Mouse (Mus musculus) midbrain, postnatal 0 days (tissue): ENCODE measurements around the gene Adgrl3. TPM values are rescaled to one million over a fixed set of nuclear protein-coding genes. Genes with fewer than 3 reads are reported as not detected.

Source experiments
- ATAC-seq: fragments of 200-750 bp; cut with Nextera tagmentation; 2 replicates; pipeline ENCODE4 v1.8.0; 2017; ENCODE audit warnings: moderate number of reproducible peaks, mild to moderate bottlenecking, moderate TSS enrichment, moderate library complexity; ENCODE audit not compliant: low FRiP score
- DNase-seq: peaks from one replicate; pipeline ENCODE4 v3.0.0-alpha.2; 2015; ENCODE audit warnings: low spot score
- H3K27ac ChIP-seq: fragments of 300-500 bp; sonication (generic); 2 replicates; pipeline ENCODE4 v1.5.1; 2014; ENCODE audit warnings: low read depth, mild to moderate bottlenecking, low read length, mixed read lengths
- H3K27me3 ChIP-seq: fragments of 300-500 bp; sonication (generic); 2 replicates; pipeline ENCODE4 v1.6.1; 2014; ENCODE audit warnings: low read length, control low read depth, mixed read lengths; ENCODE audit not compliant: insufficient read depth
- H3K36me3 ChIP-seq: fragments of 300-500 bp; sonication (generic); 2 replicates; pipeline ENCODE4 v1.6.1; 2014; ENCODE audit warnings: low read length, control low read depth, mixed read lengths; ENCODE audit not compliant: insufficient read depth
- H3K4me1 ChIP-seq: fragments of 300-500 bp; sonication (generic); 2 replicates; pipeline ENCODE4 v1.6.1; 2014; ENCODE audit warnings: mild to moderate bottlenecking, control low read depth, antibody characterized with exemption, low read length, mixed read lengths; ENCODE audit not compliant: insufficient read depth
- H3K4me2 ChIP-seq: fragments of 300-500 bp; sonication (generic); 2 replicates; pipeline ENCODE4 v1.6.1; 2014; ENCODE audit warnings: low read depth, mild to moderate bottlenecking, low read length, mixed read lengths; ENCODE audit not compliant: poor library complexity, severe bottlenecking
- H3K4me3 ChIP-seq: fragments of 300-500 bp; sonication (generic); 2 replicates; pipeline ENCODE4 v1.5.1; 2014; ENCODE audit warnings: low read depth, mild to moderate bottlenecking, low read length, moderate library complexity
- H3K9ac ChIP-seq: fragments of 300-500 bp; sonication (generic); replicated peaks from 2 replicates; pipeline ENCODE4 v1.6.1; 2014; ENCODE audit warnings: mild to moderate bottlenecking, low read length, moderate library complexity, mixed read lengths; ENCODE audit not compliant: poor library complexity, severe bottlenecking
- H3K9me3 ChIP-seq: fragments of 300-500 bp; sonication (generic); 2 replicates; pipeline ENCODE4 v1.6.1; 2016; ENCODE audit warnings: low read length, control low read depth
- CTCF ChIP-seq: IDR thresholded peaks from 2 replicates; pipeline ENCODE4 v1.5.1; 2016; ENCODE audit warnings: antibody characterized with exemption, mild to moderate bottlenecking
- WGBS: fragments of 180-500 bp; shearing (Covaris S2); extraction: QIAGEN DNeasy Blood & Tissue Kit; methylation state at CpG from one replicate; pipeline ENCODE4 v1.1.7; 2014; 5-methylcytosine and 5-hydroxymethylcytosine counted together
- polyA plus RNA-seq: library from polyadenylated mRNA; unstranded; fragments of >200 nt; fragmentation: Nextera tagmentation; extraction: Ambion mirVana; gene quantifications from 2 replicates; pipeline ENCODE4 v1.2.1, GENCODE M21; 2015
- total RNA-seq: library from RNA; depleted of rRNA; stranded (reverse); fragments of >200 nt; gene quantifications from 2 replicates; pipeline ENCODE4 v1.2.3, GENCODE M21; 2014

Adgrl3 gene
- total and polyA plus RNA-seq, 2 experiments from 2014 or later, result 57.2 to 338 TPM

DNA sequence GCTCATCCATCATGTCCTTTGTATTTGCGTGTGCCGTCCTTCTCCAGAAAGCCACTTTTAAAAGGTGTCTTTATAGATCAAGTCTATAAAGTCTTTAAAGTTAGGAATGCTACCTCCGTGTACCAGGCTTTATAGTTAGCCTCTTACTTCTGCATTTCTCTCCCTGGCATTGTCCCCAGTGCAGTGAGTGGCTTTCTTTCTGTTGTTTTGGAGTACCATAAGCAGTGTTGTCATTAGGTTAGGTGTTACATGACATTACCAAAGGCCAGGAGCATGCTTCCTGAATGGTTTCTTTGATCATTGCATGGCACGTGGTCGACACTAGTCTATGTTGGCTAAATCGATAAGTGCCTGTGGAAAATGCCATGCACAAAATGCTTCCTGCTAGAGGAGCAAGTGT lies 48.2 kb downstream of the Adgrl3 start:
- Histone ChIP-seq H3K4me3 (no peak overlapping the region), H3K4me2 (no peak overlapping the region), H3K27ac (no peak overlapping the region), H3K27me3 (no peaks in the 10 kb centered on the region), H3K9me3 (no peaks in the 10 kb centered on the region), H3K36me3 (no peaks in the 10 kb centered on the region), H3K9ac (no peak overlapping the region), H3K4me1 (no peaks in the 10 kb centered on the region)
- no peak for DNase-seq
- 78% methylated on average over 6 of the region's 6 CpGs for WGBS
- no peak for TF ChIP-seq CTCF
- no peak for ATAC-seq

DNA sequence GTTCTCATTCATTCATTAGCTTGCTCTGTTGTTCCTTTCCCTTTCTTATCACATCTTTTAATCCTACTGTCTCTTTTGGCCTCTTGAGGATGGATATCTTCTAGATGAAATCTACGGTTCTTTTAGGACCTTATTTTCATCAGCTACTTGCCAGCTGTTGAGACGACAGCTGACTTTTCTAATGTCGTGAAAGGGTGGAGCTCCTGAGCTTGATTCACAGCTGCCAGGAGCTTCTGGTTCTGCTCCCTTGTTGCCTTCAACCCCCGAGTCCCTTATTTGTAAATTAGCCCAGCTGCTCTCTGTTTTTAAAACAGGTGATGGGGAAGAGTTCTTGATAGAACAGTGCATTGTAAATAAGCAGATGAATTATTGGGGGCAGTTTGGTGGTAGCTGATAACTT lies 48.9 kb downstream of the Adgrl3 start:
- WGBS, result 67% methylated on average over 4 of the region's 4 CpGs
- DNase-seq (no peak), ATAC-seq (no peak)
- Histone ChIP-seq H3K4me3 (no peak overlapping the region), H3K4me2 (no peak overlapping the region), H3K4me1 (no peaks in the 10 kb centered on the region), H3K27ac (no peak overlapping the region), H3K36me3 (no peaks in the 10 kb centered on the region), H3K27me3 (no peaks in the 10 kb centered on the region), H3K9ac (no peak overlapping the region), H3K9me3 (no peaks in the 10 kb centered on the region)
- TF ChIP-seq CTCF, result no peak

DNA sequence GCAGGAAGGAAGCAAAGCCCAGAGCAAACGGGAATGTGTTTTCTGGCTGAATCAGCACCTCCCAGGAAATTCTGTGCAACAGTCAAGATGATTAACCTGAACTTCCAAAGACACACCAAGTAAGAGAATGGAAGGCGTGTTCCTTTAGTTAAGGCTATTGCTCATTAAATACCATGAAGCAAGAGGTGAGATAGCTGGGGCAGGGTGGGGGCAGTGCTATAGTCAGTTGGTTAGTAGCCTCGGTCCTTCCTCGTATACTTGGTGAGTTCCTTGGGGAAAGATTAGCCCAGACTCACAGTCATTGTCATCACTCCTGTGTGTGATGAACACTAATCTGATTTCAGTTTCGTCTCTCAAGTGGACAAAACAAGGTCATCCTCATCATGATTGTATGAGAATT lies 53.0 kb downstream of the Adgrl3 start:
- H3K4me1 ChIP-seq, result no peaks in the 10 kb centered on the region
- no peak for TF ChIP-seq CTCF
- H3K36me3 ChIP-seq, result no peaks in the 10 kb centered on the region
- H3K27me3 ChIP-seq, result no peaks in the 10 kb centered on the region
- H3K9me3 ChIP-seq, result no peaks in the 10 kb centered on the region
- H3K27ac ChIP-seq, result no peak overlapping the region
- no peak overlapping the region for H3K4me2 ChIP-seq
- WGBS, result 66% methylated on average over 5 of the region's 5 CpGs
- H3K9ac ChIP-seq, result no peak overlapping the region
- no peak overlapping the region for H3K4me3 ChIP-seq
- DNase-seq (no peak), ATAC-seq (no peak)

DNA sequence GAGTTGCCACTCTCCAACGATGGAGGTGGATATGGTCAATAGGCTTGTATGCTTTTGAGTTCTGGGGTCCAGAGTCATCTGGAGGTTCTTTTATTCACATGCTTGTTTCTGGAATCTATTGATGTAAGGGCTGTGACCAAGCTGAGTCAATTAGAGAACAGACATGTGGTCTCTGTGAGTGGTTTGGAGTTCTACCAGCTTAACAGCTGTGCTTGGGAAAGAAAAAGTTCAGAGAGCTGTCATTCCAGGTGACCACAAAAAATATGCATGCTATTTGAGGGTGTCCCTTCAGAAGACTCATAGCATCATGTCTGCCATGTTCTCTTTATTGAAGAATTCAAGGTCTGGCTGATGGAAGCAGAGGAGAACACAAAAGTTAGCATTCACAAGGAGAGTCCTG lies 53.9 kb downstream of the Adgrl3 start:
- Histone ChIP-seq H3K9ac (no peak overlapping the region), H3K9me3 (no peaks in the 10 kb centered on the region), H3K4me1 (no peaks in the 10 kb centered on the region), H3K4me2 (no peak overlapping the region), H3K27me3 (no peaks in the 10 kb centered on the region), H3K4me3 (no peak overlapping the region), H3K36me3 (no peaks in the 10 kb centered on the region), H3K27ac (no peak overlapping the region)
- 87% methylated on average over 1 of the region's 1 CpGs for WGBS
- ATAC-seq (no peak), DNase-seq (no peak)
- TF ChIP-seq CTCF, result no peak

DNA sequence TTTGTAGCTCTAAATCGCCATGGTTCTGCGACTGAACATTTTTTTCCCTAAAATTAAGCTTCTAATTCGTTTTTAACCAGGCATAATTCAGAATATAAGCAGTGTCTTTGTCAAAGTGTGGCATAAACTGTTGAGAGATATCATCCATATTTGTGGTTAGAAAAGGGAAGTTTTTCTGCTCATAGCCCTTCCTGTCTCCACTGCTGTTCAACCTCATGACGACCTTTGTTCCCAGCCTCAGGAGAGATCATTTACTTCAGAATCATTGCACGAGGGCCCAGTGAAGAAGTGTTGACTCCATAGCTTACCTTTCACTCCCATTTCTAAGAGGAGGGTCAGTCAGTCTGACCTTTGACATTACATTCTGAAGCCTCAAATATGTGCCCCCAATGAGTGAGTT lies 56.4 kb downstream of the Adgrl3 start:
- Histone ChIP-seq H3K27me3 (no peaks in the 10 kb centered on the region), H3K27ac (no peak overlapping the region), H3K4me3 (no peak overlapping the region), H3K9me3 (no peaks in the 10 kb centered on the region), H3K4me1 (no peaks in the 10 kb centered on the region), H3K9ac (no peak overlapping the region), H3K4me2 (no peak overlapping the region), H3K36me3 (no peaks in the 10 kb centered on the region)
- no peak for ATAC-seq
- no peak for TF ChIP-seq CTCF
- DNase-seq, result no peak
- 72% methylated on average over 5 of the region's 5 CpGs for WGBS

DNA sequence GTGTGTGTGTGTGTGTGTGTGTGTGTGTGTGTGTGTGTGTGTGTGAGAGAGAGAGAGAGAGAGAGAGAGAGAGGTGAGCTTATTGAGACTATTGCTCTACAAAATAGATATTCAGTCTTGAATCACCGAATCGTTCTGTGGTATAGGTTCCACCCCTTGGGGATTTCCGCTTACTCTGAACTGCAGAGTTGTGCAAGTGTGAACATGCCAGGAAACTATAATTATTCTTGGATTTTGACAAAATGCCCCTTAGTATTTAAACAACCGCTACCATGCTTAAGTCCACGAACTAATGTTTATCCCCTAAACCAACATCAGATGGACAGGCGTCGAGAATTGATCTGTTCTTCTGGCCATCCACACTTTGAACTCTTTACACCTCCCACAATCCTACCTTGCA lies 57.1 kb downstream of the Adgrl3 start:
- no peaks in the 10 kb centered on the region for H3K36me3 ChIP-seq
- H3K4me3 ChIP-seq, result no peak overlapping the region
- H3K27me3 ChIP-seq, result no peaks in the 10 kb centered on the region
- DNase-seq (no peak), ATAC-seq (no peak)
- 86% methylated on average over 7 of the region's 7 CpGs for whole genome bisulfite sequencing
- no peak for TF ChIP-seq CTCF
- no peak overlapping the region for H3K27ac ChIP-seq
- H3K4me1 ChIP-seq, result no peaks in the 10 kb centered on the region
- H3K9me3 ChIP-seq, result no peaks in the 10 kb centered on the region
- H3K4me2 ChIP-seq, result no peak overlapping the region
- H3K9ac ChIP-seq, result no peak overlapping the region

DNA sequence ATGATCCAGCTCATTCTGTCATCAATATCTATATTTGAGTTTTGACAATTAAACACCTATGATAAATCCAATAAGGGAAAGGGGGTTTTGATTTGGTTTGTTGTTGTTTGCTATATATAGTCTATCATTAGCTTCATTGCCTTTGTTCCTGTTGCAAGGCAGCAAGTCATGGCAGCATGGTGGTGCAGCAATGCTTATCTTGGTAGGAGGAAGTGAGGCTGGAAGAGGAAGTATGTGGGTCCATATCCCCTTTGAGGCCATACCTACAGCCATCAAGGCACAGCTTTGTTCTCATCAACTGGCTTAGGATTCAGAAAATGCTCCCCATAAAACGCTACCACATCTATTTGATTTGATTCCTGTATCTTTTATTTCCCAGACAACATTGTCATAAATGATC lies 58.1 kb downstream of the Adgrl3 start:
- WGBS, result 90% methylated on average over 1 of the region's 1 CpGs
- DNase-seq, result no peak
- no peak overlapping the region for H3K4me2 ChIP-seq
- H3K36me3 ChIP-seq, result no peaks in the 10 kb centered on the region
- H3K9ac ChIP-seq, result no peak overlapping the region
- H3K9me3 ChIP-seq, result no peaks in the 10 kb centered on the region
- H3K4me3 ChIP-seq, result no peak overlapping the region
- no peak for ATAC-seq
- no peak overlapping the region for H3K27ac ChIP-seq
- no peaks in the 10 kb centered on the region for H3K4me1 ChIP-seq
- no peaks in the 10 kb centered on the region for H3K27me3 ChIP-seq
- TF ChIP-seq CTCF, result no peak
